ENCODE assay signal across 8 mouse cellular contexts in genomic region chr13:55536194-55537175, GRCm38 (mm10). TPM values are rescaled to one million over a fixed set of nuclear protein-coding genes. Genes with fewer than 3 reads are reported as not detected.
A peak's percentile ranks its signal among the peaks of the same experiment; 100 is the strongest.
DNase-seq lines count a peak whose midpoint lies in the region; ATAC-seq lines count a peak whose summit lies in the region.

TSS of gene Ddx41 (minus strand) at chr13:55536658.

- H3K4me1 ChIP-seq in forebrain, embryonic 14.5 days (ENCODE audit: control insufficient read depth, insufficient read depth, low read length), result peaks cover 7% of the 10 kb centered on the region; the same call in 1 of the 2 replicates
- H3K4me1 ChIP-seq in neural tube, embryonic 15.5 days, result peaks cover 23% of the 10 kb centered on the region

- WGBS in forebrain, embryonic 14.5 days, result 1% methylated on average over 69 of the region's 70 CpGs
- under 1% methylated on average over 70 of the region's 70 CpGs for WGBS in neural tube, embryonic 15.5 days

- DNase-seq in ES-CJ7 (ENCODE audit: low read depth, low spot score), result peak; percentile 100
- DNase-seq in cerebellum, adult 11 months, result peak; percentile 100
- peak; percentile 100 for DNase-seq in forebrain, embryonic 14.5 days (ENCODE audit: low spot score)
- DNase-seq in heart, postnatal 14 days, result peak; percentile 99
- DNase-seq in layer of hippocampus, adult 11-12 months (ENCODE audit: low spot score), result peak; percentile 100
- DNase-seq in lung, adult 18-20 months, result peak; percentile 100
- DNase-seq in testis, postnatal 14 days (ENCODE audit: low spot score), result peak; percentile 98

- H3K27ac ChIP-seq in forebrain, embryonic 14.5 days (ENCODE audit: low read depth, low read length), result peak within 1 kb of the TSS; percentile 58
- peak within 1 kb of the TSS; percentile 88 for H3K27ac ChIP-seq in neural tube, embryonic 15.5 days (replicated peaks)

- ATAC-seq in forebrain, embryonic 14.5 days, result peak; percentile 99
- ATAC-seq in neural tube, embryonic 15.5 days (ENCODE audit: low FRiP score), result peak; percentile 97

- peak within 1 kb of the TSS; percentile 87 for H3K4me2 ChIP-seq in forebrain, embryonic 14.5 days (ENCODE audit: low read length)
- peak within 1 kb of the TSS; percentile 96 for H3K4me2 ChIP-seq in neural tube, embryonic 15.5 days

- H3K36me3 ChIP-seq in forebrain, embryonic 14.5 days (ENCODE audit: control insufficient read depth, insufficient read depth, low read length), result peaks cover 78% of the 10 kb centered on the region
- peaks cover 69% of the 10 kb centered on the region for H3K36me3 ChIP-seq in neural tube, embryonic 15.5 days

- intact Hi-C loops in heart, postnatal 14 days (cut with DNase I), result no loop called here

- no peaks in the 10 kb centered on the region for H3K9me3 ChIP-seq in forebrain, embryonic 14.5 days (replicated peaks; ENCODE audit: control insufficient read depth, low read length)
- H3K9me3 ChIP-seq in neural tube, embryonic 15.5 days (replicated peaks), result no peaks in the 10 kb centered on the region

- H3K4me3 ChIP-seq in forebrain, embryonic 14.5 days (ENCODE audit: low read depth, low read length), result peak within 1 kb of the TSS; percentile 77
- peak within 1 kb of the TSS; percentile 76 for H3K4me3 ChIP-seq in neural tube, embryonic 15.5 days (replicated peaks)

- H3K9ac ChIP-seq in forebrain, embryonic 14.5 days (ENCODE audit: low read length), result peak within 1 kb of the TSS; percentile 77
- H3K9ac ChIP-seq in neural tube, embryonic 15.5 days (replicated peaks), result peak within 1 kb of the TSS; percentile 82

- H3K27me3 ChIP-seq in forebrain, embryonic 14.5 days (replicated peaks; ENCODE audit: control insufficient read depth, insufficient read depth, low read length), result no peaks in the 10 kb centered on the region
- H3K27me3 ChIP-seq in neural tube, embryonic 15.5 days (replicated peaks), result no peaks in the 10 kb centered on the region

RNA-seq across cellular contexts. Expression of gene Ddx41, which starts in this region (rescaled TPM):
- 72.0 and 75.7 TPM in 2 replicates for polyA plus RNA-seq in forebrain, embryonic 14.5 days (2014; fragmentation: Nextera tagmentation; extraction: Ambion mirVana)
- total RNA-seq in heart, postnatal 14 days (2021), result 10 to 100 TPM; 14.4 to 14.8 TPM
- polyA plus RNA-seq in neural tube, embryonic 15.5 days (2015; fragmentation: Nextera tagmentation; extraction: Ambion mirVana), result 48.8 and 53.1 TPM in 2 replicates

Comparison
In these comparisons a context has a peak if more than half of its experiments do, and no peak if none do; other contexts are left out.
1. Peak in every context shown above with its lines: DNase-seq, ATAC-seq, H3K4me3 ChIP-seq and H3K27ac ChIP-seq.